Mouse (Mus musculus) heart, postnatal 0 days (tissue): ENCODE data around the gene Tmem192.

Experiments used
- CTCF ChIP-seq: IDR thresholded peaks from 2 replicates; pipeline ENCODE4 v1.5.1; 2016; ENCODE audit warnings: antibody characterized with exemption, control low read depth, low read depth
- EP300 ChIP-seq: IDR thresholded peaks from 2 replicates; pipeline ENCODE4 v1.6.1; 2016; ENCODE audit warnings: antibody characterized with exemption, low read depth

- TF ChIP-seq CTCF (no peak), EP300 (no peak)
These were observed 44.8 kb upstream of the Tmem192 start for GRCm38 (mm10) chr8:64902191-64902590.
